Mouse (Mus musculus) urinary bladder, postnatal 14 days (tissue): Measurements from ENCODE around the gene Heatr5a.

Source experiments
- DNase-seq: peaks from one replicate; pipeline ENCODE4 v3.0.0; 2021; ENCODE audit warnings: low spot score

The Heatr5a gene

GRCm38 (mm10) chr12:51845261-51845660, 125.9 kb downstream of the Heatr5a start:
- no peak for DNase-seq

- peak; percentile 95 for DNase-seq
Measured at GRCm38 (mm10) chr12:51844771-51845256, 126.3 kb downstream of the Heatr5a start.

DNA sequence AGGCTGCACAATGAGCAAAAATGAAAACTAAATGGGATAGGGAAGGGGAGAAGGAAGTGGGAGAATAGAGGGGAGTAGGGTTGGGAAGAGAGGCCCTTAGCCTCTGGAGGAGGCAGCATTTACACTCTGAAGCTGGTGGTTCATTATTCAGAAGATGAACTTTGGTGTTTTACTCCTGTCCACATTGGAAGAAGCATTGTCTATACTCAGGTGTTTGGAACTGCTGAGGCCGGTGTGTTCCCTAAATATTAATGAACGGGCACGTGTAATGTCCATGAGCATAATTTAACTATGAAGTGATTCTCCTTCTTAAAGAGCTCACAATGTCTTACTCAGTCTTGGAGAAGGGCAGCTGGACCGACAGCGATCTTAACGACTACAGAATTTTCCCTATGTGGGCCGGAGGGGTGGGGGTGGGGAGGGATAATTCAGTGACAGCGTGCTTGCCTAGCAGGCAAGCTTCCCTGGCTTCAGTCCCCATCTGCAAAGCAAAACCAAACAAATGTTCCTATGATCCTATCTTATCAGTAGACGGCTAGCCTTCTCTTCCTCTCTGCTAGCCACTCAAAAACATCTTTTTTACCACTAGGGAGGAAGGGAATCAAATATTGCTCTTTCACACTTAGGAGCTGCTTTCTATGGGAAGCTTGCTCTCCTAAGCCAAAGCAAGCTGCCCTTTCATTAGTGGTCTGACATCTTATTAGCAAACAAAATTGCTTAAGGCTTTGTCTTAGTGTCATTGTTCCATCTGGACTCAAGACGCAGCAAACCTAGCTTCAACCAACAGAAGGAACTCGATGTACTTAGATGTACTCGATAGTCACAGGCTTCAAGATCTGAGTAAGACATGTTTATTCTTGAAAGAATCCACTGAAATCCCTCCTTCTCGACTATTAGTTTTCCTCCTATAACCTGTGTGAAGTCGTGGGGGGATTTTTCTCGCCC, 127.3 kb downstream of the Heatr5a start:
- DNase-seq = peak; percentile 13

DNA sequence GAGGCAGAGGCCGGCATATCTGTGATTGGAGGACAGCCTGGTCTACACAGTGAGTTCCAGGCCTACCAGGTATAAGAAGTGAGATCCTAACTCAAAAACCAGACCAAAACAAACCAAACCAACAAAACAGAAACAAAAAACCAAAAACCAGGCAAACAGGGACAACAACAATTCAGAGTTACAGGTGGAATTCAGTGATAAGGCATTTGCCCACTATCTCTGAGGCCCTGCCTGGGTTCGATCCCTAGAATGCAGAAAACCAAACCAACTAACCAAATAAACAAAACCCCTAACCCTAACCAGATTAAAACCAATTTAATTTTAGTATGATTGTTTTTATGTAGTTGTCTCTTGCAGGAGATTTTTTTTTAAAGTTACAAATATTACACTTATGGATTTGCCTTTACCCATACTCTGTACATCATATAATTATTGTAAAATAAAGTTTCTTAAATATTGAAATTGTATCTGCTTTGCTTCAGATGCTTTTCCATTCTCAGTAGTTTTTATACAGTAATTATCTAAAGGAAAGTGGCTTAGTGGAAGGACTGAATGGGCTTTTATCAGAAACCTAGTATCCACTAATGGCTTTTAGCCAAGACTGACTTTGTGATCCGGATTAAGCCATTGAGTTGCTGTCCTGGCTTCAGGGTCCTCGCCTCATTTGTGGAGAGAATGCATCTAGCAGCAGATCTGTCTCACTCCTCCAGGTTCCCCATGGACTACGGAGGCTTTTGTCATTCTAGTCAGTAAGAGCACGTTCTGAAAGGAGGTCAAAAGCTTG, 128.8 kb downstream of the Heatr5a start:
- DNase-seq = no peak

GRCm38 (mm10) chr12:51839856-51840255, 131.3 kb downstream of the Heatr5a start:
- DNase-seq = no peak

GRCm38 (mm10) chr12:51835219-51835618, 135.9 kb downstream of the Heatr5a start:
- DNase-seq = no peak

GRCm38 (mm10) chr12:51831931-51832330, 139.2 kb downstream of the Heatr5a start:
- no peak for DNase-seq

GRCm38 (mm10) chr12:51831296-51831695, 139.8 kb downstream of the Heatr5a start:
- no peak for DNase-seq

DNA sequence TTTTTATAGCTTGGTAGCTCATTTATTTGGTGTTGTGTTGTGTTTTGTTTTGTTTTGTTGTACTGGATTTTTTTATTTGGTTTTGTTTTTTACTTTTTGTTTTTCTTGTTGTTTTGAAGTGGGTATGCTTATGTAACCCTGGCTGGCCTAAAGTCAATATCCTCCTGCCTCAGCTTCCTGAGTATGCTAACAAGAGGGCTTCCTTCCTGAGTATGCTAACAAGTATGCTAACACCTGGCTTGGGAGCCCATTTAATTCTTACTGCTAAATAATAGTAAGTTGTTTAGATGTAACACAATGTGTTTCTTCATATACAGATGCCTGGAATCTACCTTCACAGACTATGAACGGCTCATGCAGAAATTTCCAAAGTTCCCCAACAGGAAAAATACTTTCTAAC, 140.4 kb downstream of the Heatr5a start:
- no peak for DNase-seq

DNA sequence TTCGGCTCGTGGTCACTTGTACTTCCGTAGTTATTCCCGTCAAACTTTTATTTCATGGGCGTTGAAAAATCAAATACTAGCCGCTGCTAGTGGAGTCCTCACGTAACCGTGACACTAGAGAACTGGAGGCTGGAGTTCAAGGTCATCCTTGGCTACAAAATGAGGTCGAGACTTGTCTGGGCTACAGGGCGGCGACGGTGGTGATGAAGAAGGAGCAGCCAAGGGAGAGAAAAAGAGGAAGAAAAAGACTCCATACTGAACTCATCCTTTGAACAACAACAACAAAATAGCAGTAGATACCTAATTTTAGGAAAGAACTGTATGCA, 141.1 kb downstream of the Heatr5a start:
- no peak for DNase-seq

DNA sequence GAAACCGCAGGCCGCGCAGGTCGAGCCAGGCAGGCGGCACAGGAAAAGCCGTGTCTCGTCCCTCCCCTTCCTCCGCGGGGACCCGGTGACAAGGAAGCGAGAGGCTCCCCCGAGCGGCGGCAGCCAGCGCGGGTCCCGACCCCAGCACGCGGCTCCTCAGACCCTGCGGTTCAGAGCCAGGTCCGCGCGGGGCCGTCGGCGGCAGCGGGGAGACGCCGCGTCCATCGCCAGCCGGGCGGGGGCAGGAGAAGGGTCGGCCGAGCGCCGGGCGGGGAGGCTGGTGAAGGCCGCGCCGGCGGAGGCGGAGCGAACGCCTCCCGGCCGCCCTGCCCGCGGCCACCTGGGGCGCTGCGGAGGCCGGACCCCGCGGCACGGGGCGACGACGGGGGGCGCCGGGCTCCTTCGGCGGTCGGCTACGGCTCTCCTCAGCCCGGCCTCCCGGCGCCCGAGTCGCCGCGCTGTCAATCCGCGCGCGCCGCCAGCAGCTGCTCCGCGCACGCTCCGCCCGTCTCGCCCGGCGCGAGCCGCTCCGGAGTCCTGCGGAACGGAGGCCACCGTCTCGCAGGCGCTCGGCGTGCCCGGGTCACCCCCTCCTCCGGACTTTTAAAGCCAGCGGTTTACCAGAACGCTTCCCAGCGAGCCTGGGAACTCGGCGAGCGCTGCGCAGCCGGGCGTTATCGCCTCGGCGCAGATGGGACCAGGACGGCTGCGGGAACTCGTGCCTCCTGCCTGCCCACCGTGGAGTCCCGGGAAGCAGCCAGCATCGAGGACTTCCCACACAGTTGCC, 141.6 kb downstream of the Heatr5a start, which contains the start of gene Hectd1:
TSS of gene Hectd1 (minus strand) at position 247 of the 787 bp plus-strand sequence.
- DNase-seq = peak; percentile 80

GRCm38 (mm10) chr12:51828716-51829289, 142.3 kb downstream of the Heatr5a start:
- DNase-seq = peak; percentile 62

DNA sequence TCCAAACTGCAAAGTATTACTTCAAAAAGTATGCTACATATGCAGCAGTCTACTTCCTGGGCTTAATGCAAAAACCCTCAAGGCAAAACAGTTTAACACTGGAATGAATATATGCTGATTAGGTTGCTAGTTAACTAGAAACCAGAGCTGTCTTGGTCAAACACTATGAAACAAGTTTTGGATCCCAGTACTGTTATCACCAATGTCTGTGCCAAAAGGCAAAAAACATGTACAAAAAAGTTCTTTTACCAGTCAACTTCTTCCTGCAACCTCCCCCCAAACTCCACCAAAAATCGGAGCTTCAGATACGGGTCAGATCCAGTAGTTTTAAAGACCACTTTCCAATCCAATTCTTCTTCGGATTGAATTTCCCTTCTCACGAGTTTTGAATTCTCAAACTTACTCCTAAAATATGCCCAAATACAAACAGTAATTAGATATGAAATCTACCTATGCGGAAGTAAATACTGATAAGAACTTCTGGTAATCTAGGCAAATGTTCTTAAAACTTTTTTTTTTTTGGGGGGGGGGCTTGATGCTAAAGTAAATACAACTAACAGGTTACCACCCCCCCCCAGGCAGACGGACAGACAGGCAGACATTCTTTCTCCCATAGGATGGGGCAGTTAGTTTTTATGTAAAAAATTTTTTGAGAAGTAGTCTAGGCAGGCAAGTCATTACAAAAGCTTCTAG, 143.0 kb downstream of the Heatr5a start:
- no peak for DNase-seq
